Mouse (Mus musculus) heart, embryonic 14.5 days (tissue): ENCODE measurements around the gene Mob3b. TPM values are rescaled to one million over a fixed set of nuclear protein-coding genes. Genes with fewer than 3 reads are reported as not detected.
A peak's percentile ranks its signal among the peaks of the same experiment; 100 is the strongest.

ENCODE experiments used
- ATAC-seq: fragments of 200-750 bp; cut with Nextera tagmentation; 2 replicates; pipeline ENCODE4 v1.8.0; 2017; ENCODE audit warnings: low read depth, moderate TSS enrichment; ENCODE audit not compliant: insufficient number of reproducible peaks, insufficient read depth, low FRiP score
- H3K27ac ChIP-seq, 2 experiments: fragments of 200-500 bp in 1 of 2; fragments of 300-500 bp in 1 of 2; sonication (generic) in 1 of 2; replicated peaks in 1 of 2; 2 replicates each; pipeline ENCODE4 v1.5.1; 2012 to 2014; ENCODE audit warnings: low read depth in 2 of 2, low read length in 2 of 2, control low read depth in 1 of 2, mild to moderate bottlenecking in 1 of 2, mixed read lengths in 1 of 2; ENCODE audit not compliant: control insufficient read depth in 1 of 2, insufficient read depth in 1 of 2
- H3K27me3 ChIP-seq: fragments of 300-500 bp; sonication (generic); 2 replicates; pipeline ENCODE4 v1.6.1; 2014; ENCODE audit warnings: mild to moderate bottlenecking, low read length, control low read depth; ENCODE audit not compliant: control insufficient read depth, insufficient read depth
- H3K36me3 ChIP-seq: fragments of 300-500 bp; sonication (generic); 2 replicates; pipeline ENCODE4 v1.6.1; 2014; ENCODE audit warnings: mild to moderate bottlenecking, control low read depth, low read length, mixed read lengths; ENCODE audit not compliant: control insufficient read depth, insufficient read depth
- H3K4me1 ChIP-seq, 2 experiments: fragments of 200-500 bp in 1 of 2; fragments of 300-500 bp in 1 of 2; sonication (generic) in 1 of 2; 2 replicates each; pipeline ENCODE4 v1.6.1; 2012 to 2014; ENCODE audit warnings: low read length in 2 of 2, control low read depth in 1 of 2, mixed read lengths in 1 of 2; ENCODE audit not compliant: control insufficient read depth in 2 of 2, insufficient read depth in 2 of 2
- H3K4me2 ChIP-seq: fragments of 300-500 bp; sonication (generic); 2 replicates; pipeline ENCODE4 v1.6.1; 2014; ENCODE audit warnings: mild to moderate bottlenecking, low read length
- H3K4me3 ChIP-seq, 2 experiments: fragments of 200-500 bp in 1 of 2; fragments of 300-500 bp in 1 of 2; sonication (generic) in 1 of 2; 2 replicates each; pipeline ENCODE4 v1.5.1; 2012 to 2014; ENCODE audit warnings: low read length in 2 of 2, mild to moderate bottlenecking in 2 of 2, control low read depth in 1 of 2, low read depth in 1 of 2, moderate library complexity in 1 of 2; ENCODE audit not compliant: control insufficient read depth in 1 of 2, insufficient read depth in 1 of 2
- H3K9ac ChIP-seq: fragments of 300-500 bp; sonication (generic); 2 replicates; pipeline ENCODE4 v1.6.1; 2014; ENCODE audit warnings: mild to moderate bottlenecking, low read length
- H3K9me3 ChIP-seq: fragments of 300-500 bp; sonication (generic); 2 replicates; pipeline ENCODE4 v1.6.1; 2016; ENCODE audit warnings: low read length, control low read depth; ENCODE audit not compliant: control insufficient read depth
- WGBS: fragments of 180-500 bp; shearing (Covaris S2); extraction: QIAGEN DNeasy Blood & Tissue Kit; methylation state at CpG from one replicate; pipeline ENCODE4 v1.1.7; 2014; 5-methylcytosine and 5-hydroxymethylcytosine counted together
- polyA plus RNA-seq: library from polyadenylated mRNA; unstranded; fragments of >200 nt; fragmentation: Nextera tagmentation; extraction: Ambion mirVana; gene quantifications from 2 replicates; pipeline ENCODE4 v1.2.1, GENCODE M21; 2014

Gene Mob3b
- polyA plus RNA-seq, 1 experiment from 2014 or later, result 3.5 TPM

DNA sequence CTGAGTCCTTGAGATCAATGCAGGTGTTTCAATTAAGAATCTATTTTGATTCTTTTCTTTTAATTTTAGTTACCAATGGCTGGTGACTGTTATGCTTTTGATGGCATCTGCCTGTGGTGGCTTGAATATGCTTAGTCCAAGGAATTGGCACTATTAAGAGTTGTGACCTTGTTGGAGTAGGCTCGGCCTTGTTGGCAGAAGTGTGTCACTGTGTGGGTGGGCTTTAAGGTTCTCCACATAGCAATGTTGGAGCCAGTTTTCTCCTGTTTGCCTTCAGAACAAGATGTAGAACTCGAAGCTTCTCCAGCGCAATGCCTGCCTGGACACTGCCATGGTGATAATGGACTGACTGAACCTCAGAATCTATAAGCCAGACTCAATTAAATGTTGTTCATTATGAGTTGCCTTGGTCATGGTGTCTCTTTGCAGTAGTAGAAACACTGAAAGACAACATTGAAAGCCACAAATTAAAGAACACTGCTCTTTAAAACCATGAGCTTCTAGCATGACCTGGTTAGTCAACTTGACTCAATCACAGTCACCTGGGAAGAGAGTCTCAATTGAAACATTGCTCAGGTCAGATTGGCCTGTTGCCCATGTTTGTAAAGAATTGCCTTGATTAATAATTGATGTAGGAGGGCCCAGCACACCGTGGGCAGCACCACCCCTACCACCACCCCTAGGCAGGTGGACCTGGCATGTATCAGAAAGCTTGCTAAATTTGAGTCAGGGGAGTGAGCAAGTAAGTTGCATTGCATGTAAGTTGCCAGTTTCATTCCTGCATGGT lies 180.2 kb downstream of the Mob3b start:
- peak overlapping the region; percentile 68 to 85 for H3K27ac ChIP-seq
- WGBS, result 87% methylated on average over 4 of the region's 4 CpGs
- H3K36me3 ChIP-seq, result no peaks in the 10 kb centered on the region

DNA sequence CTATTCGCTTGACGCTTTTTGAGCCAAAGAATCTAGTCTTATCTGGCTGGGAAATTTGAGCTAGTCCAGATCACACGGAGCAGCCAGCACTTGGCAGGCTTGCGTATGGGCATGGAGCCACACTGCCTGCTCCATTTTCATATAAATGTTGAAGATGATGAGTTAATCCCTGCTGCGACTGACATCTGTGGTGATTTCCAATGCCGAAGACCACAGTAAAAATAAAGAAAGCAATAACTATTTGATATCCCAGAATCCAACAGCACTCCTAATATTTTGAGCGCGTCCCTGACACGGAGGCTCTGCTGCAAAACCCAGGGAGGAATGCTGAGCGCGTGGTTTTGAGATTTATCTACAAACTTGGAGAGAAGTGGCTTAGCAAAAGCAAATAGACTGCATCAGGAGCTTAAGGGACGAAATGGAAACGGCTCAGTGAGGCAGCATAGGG lies 180.9 kb downstream of the Mob3b start:
- H3K4me3 ChIP-seq, result peak overlapping the region in 1 of 2 experiments; percentile 13; a peak in 1 of 4 replicates
- no peak for ATAC-seq
- H3K27ac ChIP-seq, result peak overlapping the region; percentile 68 to 85

More for the DNA sequence above, 180.2 kb downstream of the Mob3b start:
- Histone ChIP-seq H3K4me2 (peak overlapping the region; percentile 54), H3K9ac (no peak overlapping the region), H3K4me1 (peaks cover 13 to 22% of the 10 kb centered on the region in 2 experiments; a peak in 3 of 4 replicates), H3K9me3 (no peaks in the 10 kb centered on the region), H3K27me3 (no peaks in the 10 kb centered on the region), H3K4me3 (no peak overlapping the region)
- no peak for ATAC-seq

DNA sequence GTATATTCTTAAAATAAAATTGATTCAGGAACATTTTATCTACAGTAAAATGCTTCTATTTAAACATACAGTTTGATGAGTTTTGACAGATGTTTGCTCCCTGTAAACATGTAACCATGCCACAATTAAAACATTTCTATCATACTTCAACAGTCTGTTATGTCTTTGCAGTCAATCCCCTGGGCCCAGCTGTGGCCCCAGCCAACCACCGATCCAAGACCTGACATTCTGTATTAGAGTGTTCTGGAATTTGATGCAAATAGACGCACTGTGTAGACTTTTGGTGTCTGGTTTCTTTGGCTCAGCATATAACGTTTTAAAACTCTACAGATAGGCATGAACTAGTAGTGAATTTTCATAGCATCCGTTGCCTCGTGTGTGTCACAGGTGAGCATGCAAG lies 182.5 kb downstream of the Mob3b start:
- Histone ChIP-seq H3K9ac (no peak overlapping the region), H3K4me3 (no peak overlapping the region), H3K4me1 (peaks cover 6 to 15% of the 10 kb centered on the region in 2 experiments; a peak in 3 of 4 replicates), H3K36me3 (no peaks in the 10 kb centered on the region), H3K4me2 (no peak overlapping the region), H3K27ac (no peak overlapping the region), H3K9me3 (no peaks in the 10 kb centered on the region), H3K27me3 (no peaks in the 10 kb centered on the region)
- ATAC-seq, result no peak
- WGBS, result 76% methylated on average over 5 of the region's 5 CpGs

More for the DNA sequence above, 180.9 kb downstream of the Mob3b start:
- Histone ChIP-seq H3K9me3 (no peaks in the 10 kb centered on the region), H3K27me3 (no peaks in the 10 kb centered on the region), H3K9ac (no peak overlapping the region), H3K36me3 (no peaks in the 10 kb centered on the region), H3K4me2 (peak overlapping the region; percentile 54), H3K4me1 (peaks cover 8 to 16% of the 10 kb centered on the region in 2 experiments; a peak in 3 of 4 replicates)
- WGBS, result 23% methylated on average over 13 of the region's 13 CpGs

DNA sequence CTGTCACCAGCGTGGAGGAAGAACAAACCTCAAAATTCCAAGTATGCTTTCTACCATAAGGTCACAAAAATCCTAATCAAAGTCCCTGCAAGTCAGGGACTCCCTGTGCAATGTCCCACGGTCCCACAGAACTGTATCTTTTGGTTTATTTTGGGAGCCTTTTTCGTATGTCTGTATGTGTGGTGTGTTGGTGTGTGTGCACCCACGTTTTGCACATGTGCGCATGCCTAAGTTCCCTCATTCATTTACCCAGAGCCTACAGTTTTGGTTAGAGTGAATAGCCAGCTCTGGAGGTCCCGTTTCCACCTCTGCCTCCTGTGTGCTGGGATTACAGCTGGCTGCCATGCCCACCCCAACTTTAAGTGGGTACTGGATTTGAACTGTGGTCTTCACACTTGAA lies 189.7 kb downstream of the Mob3b start:
- no peak overlapping the region for H3K9ac ChIP-seq
- ATAC-seq, result no peak
- no peak overlapping the region for H3K4me2 ChIP-seq
- peaks cover 0 to 6% of the 10 kb centered on the region in 2 experiments; a peak in 2 of 4 replicates for H3K4me1 ChIP-seq
- 0 out of 2 replicates have a peak, but pooled peaks cover 3% of the 10 kb centered on the region for H3K27me3 ChIP-seq
- no peaks in the 10 kb centered on the region for H3K36me3 ChIP-seq
- no peaks in the 10 kb centered on the region for H3K9me3 ChIP-seq
- H3K27ac ChIP-seq, result no peak overlapping the region
- H3K4me3 ChIP-seq, result no peak overlapping the region
- 77% methylated on average over 6 of the region's 6 CpGs for WGBS

DNA sequence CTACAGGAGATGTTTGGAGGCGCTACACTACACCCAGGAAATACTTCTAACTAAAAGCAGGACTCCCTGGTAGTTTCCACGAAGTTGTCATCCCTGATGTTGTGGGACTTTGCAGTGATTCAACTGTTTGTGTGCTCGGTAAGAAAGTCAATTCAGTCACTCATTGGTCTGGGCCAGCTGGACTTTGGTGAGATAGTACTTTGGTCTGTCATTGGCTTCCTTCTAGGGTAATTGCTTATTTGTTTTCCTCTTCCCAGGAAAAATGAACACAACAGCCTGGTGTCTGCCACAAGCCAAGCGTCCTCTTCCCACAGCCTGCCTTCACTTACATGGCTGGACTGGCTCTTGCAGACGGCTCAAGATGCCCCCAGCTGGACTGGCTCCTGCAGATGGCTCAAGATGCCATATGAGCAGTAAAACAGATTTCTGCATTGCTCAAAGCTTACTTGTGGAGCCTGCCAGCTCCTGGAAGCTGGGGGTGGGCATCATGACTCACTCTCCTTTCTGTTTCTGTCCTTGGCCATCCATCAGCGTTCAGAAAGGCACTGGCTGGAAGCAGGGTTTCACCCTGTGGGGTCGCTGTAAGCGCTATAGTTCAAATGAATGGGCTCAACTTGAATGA lies 190.8 kb downstream of the Mob3b start:
- Histone ChIP-seq H3K27ac (no peak overlapping the region), H3K4me3 (no peak overlapping the region), H3K27me3 (0 out of 2 replicates have a peak, but pooled peaks cover 3% of the 10 kb centered on the region), H3K36me3 (no peaks in the 10 kb centered on the region), H3K4me2 (no peak overlapping the region), H3K9ac (no peak overlapping the region), H3K4me1 (peaks cover 0 to 6% of the 10 kb centered on the region in 2 experiments; a peak in 2 of 4 replicates), H3K9me3 (no peaks in the 10 kb centered on the region)
- ATAC-seq, result no peak
- WGBS, result 77% methylated on average over 8 of the region's 8 CpGs

DNA sequence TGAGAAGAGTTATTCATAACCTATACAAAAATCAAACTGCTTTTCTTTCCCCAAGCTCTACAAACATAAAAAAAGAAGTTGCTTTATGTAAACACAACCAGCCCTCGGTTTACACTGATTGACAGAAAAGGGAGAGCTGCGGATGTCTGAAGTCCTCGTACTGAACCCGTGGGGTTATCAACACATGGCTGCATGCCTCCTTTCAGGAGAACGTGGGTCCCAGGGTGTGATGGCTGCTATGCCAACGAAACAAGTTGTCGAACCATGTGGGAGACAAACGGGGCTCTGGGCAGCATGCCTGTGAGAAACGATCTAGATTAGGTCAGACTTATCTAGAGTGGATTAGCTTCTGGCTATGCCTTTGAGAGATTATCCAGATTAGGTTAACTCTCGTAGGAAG lies 192.4 kb downstream of the Mob3b start:
- 31% methylated on average over 10 of the region's 10 CpGs for WGBS
- Histone ChIP-seq H3K27me3 (0 out of 2 replicates have a peak, but pooled peaks cover 3% of the 10 kb centered on the region), H3K36me3 (no peaks in the 10 kb centered on the region), H3K4me3 (no peak overlapping the region), H3K9me3 (no peaks in the 10 kb centered on the region), H3K4me1 (peaks cover 0 to 6% of the 10 kb centered on the region in 2 experiments; a peak in 2 of 4 replicates), H3K27ac (no peak overlapping the region), H3K9ac (no peak overlapping the region), H3K4me2 (no peak overlapping the region)
- no peak for ATAC-seq

DNA sequence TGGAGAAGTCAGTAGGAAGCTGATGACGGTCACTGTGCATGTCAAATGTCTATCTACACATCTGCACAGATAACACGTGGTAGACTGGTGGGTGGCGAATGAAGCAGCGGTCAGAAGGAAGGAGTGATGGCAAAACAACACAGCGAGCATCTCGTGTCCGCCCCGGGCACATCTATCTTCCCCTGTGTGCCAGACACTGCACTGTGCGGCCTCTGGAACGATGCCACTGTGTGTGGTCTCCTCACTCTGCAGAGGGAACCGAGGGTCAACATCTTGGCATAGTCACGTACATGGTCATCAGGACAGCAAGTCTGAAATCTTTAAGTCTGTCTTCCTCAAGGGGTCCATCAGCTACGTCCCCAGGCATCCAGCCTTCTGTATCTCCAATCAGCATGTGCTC lies 193.3 kb downstream of the Mob3b start:
- no peak overlapping the region for H3K4me3 ChIP-seq
- no peaks in the 10 kb centered on the region for H3K36me3 ChIP-seq
- H3K9ac ChIP-seq, result no peak overlapping the region
- no peak for ATAC-seq
- H3K4me2 ChIP-seq, result no peak overlapping the region
- H3K27me3 ChIP-seq, result 0 out of 2 replicates have a peak, but pooled peaks cover 3% of the 10 kb centered on the region
- no peak overlapping the region for H3K27ac ChIP-seq
- peaks cover 0 to 6% of the 10 kb centered on the region in 2 experiments; a peak in 2 of 4 replicates for H3K4me1 ChIP-seq
- 76% methylated on average over 13 of the region's 13 CpGs for WGBS
- no peaks in the 10 kb centered on the region for H3K9me3 ChIP-seq
